10 mouse cellular contexts compared by ENCODE assay signal in the genomic region with DNA sequence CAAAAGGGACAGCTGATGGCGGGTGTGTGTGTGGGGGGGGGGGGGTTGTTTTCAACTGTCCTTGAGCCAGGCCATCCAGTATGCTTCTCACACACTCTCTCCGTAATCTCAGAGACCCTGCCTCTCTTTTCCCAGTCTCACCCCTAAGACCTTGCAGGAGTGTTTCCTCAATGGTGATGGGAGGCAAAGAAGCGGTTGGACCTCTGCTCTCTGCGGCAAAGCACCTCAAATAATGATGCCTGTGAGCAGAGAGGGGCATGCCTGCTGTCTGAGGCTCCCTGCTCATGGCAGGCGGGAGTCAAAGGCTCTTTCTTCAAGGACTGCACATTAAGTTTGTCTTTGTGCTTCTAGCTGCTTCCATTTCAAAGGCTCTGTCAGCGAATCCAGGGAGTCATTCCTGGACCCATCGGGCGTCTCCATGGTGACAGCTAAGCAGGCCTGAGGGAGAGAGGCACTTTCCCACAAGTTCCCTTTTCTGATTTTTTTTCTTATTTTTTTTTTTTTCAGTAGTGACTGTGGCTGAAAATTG. TPM values are rescaled to one million over a fixed set of nuclear protein-coding genes. Genes with fewer than 3 reads are reported as not detected.
A peak's percentile ranks its signal among the peaks of the same experiment; 100 is the strongest.
DNase-seq lines count a peak whose midpoint lies in the region; ATAC-seq and TF ChIP-seq lines count a peak whose summit lies in the region.
"Had no signal": no experiment of that assay in that cellular context is flagged by ENCODE, and none has a peak within 500 bp of the region (broad histone marks: within the 10 kb centered on the region; RNA-seq: fewer than 3 reads in every experiment).

No protein-coding gene starts in this region.

- no peak for TF ChIP-seq CTCF in layer of hippocampus, adult 2 months (conservative IDR thresholded peaks at IDR 0.05)

- ATAC-seq in embryonic facial prominence, embryonic 15.5 days (ENCODE audit: insufficient number of reproducible peaks, low FRiP score, low TSS enrichment, low read depth), result no peak
- peak; percentile 77 for ATAC-seq in midbrain, embryonic 14.5 days (ENCODE audit: low FRiP score, low TSS enrichment)
- ATAC-seq in kidney, embryonic 14.5 days (ENCODE audit: low FRiP score, low TSS enrichment), result no peak

- H3K4me3 ChIP-seq in embryonic facial prominence, embryonic 15.5 days (replicated peaks), result no peak overlapping the region
- no peak overlapping the region for H3K4me3 ChIP-seq in layer of hippocampus, adult 2 months
- H3K4me3 ChIP-seq in midbrain, embryonic 14.5 days (replicated peaks; ENCODE audit: low read depth, low read length), result no peak overlapping the region
- no peak overlapping the region for H3K4me3 ChIP-seq in kidney, embryonic 14.5 days (ENCODE audit: low read length)
- H3K4me3 ChIP-seq: heart, embryonic 15.5 days had no signal

- H3K4me2 ChIP-seq in embryonic facial prominence, embryonic 15.5 days (replicated peaks), result no peak overlapping the region
- peak overlapping the region; percentile 26; the same call in 1 of the 2 replicates for H3K4me2 ChIP-seq in midbrain, embryonic 14.5 days (ENCODE audit: low read length)
- H3K4me2 ChIP-seq in kidney, embryonic 14.5 days (replicated peaks; ENCODE audit: low read depth, low read length), result no peak overlapping the region
- H3K4me2 ChIP-seq: heart, embryonic 15.5 days had no signal

- H3K36me3 ChIP-seq in embryonic facial prominence, embryonic 15.5 days, result no peaks in the 10 kb centered on the region
- H3K36me3 ChIP-seq in midbrain, embryonic 14.5 days (ENCODE audit: control insufficient read depth, insufficient read depth, low read length), result no peaks in the 10 kb centered on the region
- no peaks in the 10 kb centered on the region for H3K36me3 ChIP-seq in kidney, embryonic 14.5 days (ENCODE audit: control insufficient read depth, insufficient read depth, low read length)
- H3K36me3 ChIP-seq: heart, embryonic 15.5 days had no signal

- peaks cover 64% of the 10 kb centered on the region for H3K4me1 ChIP-seq in embryonic facial prominence, embryonic 15.5 days
- peaks cover 49% of the 10 kb centered on the region for H3K4me1 ChIP-seq in midbrain, embryonic 14.5 days (ENCODE audit: control insufficient read depth, insufficient read depth, low read length)
- H3K4me1 ChIP-seq in kidney, embryonic 14.5 days (ENCODE audit: control insufficient read depth, insufficient read depth, low read length), result peaks cover 22% of the 10 kb centered on the region

- H3K27me3 ChIP-seq in embryonic facial prominence, embryonic 15.5 days, result no peaks in the 10 kb centered on the region
- no peaks in the 10 kb centered on the region for H3K27me3 ChIP-seq in midbrain, embryonic 14.5 days (ENCODE audit: control insufficient read depth, insufficient read depth, low read length)
- H3K27me3 ChIP-seq in kidney, embryonic 14.5 days (ENCODE audit: control insufficient read depth, insufficient read depth, low read length), result no peaks in the 10 kb centered on the region
- H3K27me3 ChIP-seq: heart, embryonic 15.5 days had no signal

- peak; percentile 86 for DNase-seq in ZHBTc4 (ENCODE audit: low read depth, low spot score)
- DNase-seq in layer of hippocampus, adult 2 months (ENCODE audit: low spot score in 2 of 2), result peak; percentile 46 to 72
- DNase-seq in midbrain, embryonic 14.5 days, result peak; percentile 89
- DNase-seq in kidney, adult 18-20 months, result no peak
- DNase-seq in cerebellum, adult 9-10 months, result no peak
- DNase-seq in adrenal gland, postnatal 25 days, result no peak

- peak overlapping the region; percentile 58; the same call in 1 of the 2 replicates for H3K27ac ChIP-seq in embryonic facial prominence, embryonic 15.5 days (replicated peaks)
- peak overlapping the region; percentile 73 for H3K27ac ChIP-seq in layer of hippocampus, adult 2 months
- peak overlapping the region; percentile 92 for H3K27ac ChIP-seq in midbrain, embryonic 14.5 days (replicated peaks; ENCODE audit: low read depth, low read length)
- no peak overlapping the region for H3K27ac ChIP-seq in kidney, embryonic 14.5 days (ENCODE audit: low read depth, low read length)
- H3K27ac ChIP-seq: heart, embryonic 15.5 days had no signal

- WGBS in embryonic facial prominence, embryonic 15.5 days, result 39% methylated on average over 8 of the region's 8 CpGs
- 5% methylated on average over 8 of the region's 8 CpGs for WGBS in midbrain, embryonic 14.5 days
- 50% methylated on average over 8 of the region's 8 CpGs for WGBS in kidney, embryonic 14.5 days

- H3K9me3 ChIP-seq in embryonic facial prominence, embryonic 15.5 days (replicated peaks), result no peaks in the 10 kb centered on the region
- H3K9me3 ChIP-seq in midbrain, embryonic 14.5 days (ENCODE audit: control insufficient read depth, low read length), result no peaks in the 10 kb centered on the region
- no peaks in the 10 kb centered on the region; the same call in 1 of the 2 replicates for H3K9me3 ChIP-seq in kidney, embryonic 14.5 days (ENCODE audit: control insufficient read depth, low read length)
- H3K9me3 ChIP-seq: heart, embryonic 15.5 days had no signal

- no peak overlapping the region for H3K9ac ChIP-seq in embryonic facial prominence, embryonic 15.5 days
- H3K9ac ChIP-seq in midbrain, embryonic 14.5 days (replicated peaks; ENCODE audit: low read length), result peak overlapping the region; percentile 30; the same call in 1 of the 2 replicates
- H3K9ac ChIP-seq in kidney, embryonic 14.5 days (ENCODE audit: low read depth, low read length), result no peak overlapping the region
- H3K9ac ChIP-seq: heart, embryonic 15.5 days had no signal

RNA-seq across cellular contexts. Expression of a gene that starts 31.1 kb away (rescaled TPM):
- 1.8 and 2.2 TPM in 2 replicates for polyA plus RNA-seq in embryonic facial prominence, embryonic 15.5 days (2015; fragmentation: Nextera tagmentation; extraction: Ambion mirVana)
- total RNA-seq in layer of hippocampus, adult 2 months (2021), result 1 to 10 TPM; 3.9 to 4.0 TPM
- polyA plus RNA-seq in midbrain, embryonic 14.5 days (2014; fragmentation: Nextera tagmentation; extraction: Ambion mirVana), result 5.9 TPM in 2 replicates
- polyA plus RNA-seq in kidney, embryonic 14.5 days (2014; fragmentation: Nextera tagmentation; extraction: Ambion mirVana), result 0.18 TPM in 1 of 2 replicates, not detected in the other
- total RNA-seq in adrenal gland, postnatal 25 days (2021), result 1.5 and 1.9 TPM in 2 replicates

RNA-seq across cellular contexts. Expression of a gene that starts 59.0 kb away (rescaled TPM):
- polyA plus RNA-seq in embryonic facial prominence, embryonic 15.5 days (2015; fragmentation: Nextera tagmentation; extraction: Ambion mirVana), result 1.4 and 1.7 TPM in 2 replicates
- under 1 TPM; 0.49 to 0.69 TPM for total RNA-seq in layer of hippocampus, adult 2 months (2021)
- 0.81 and 1.00 TPM in 2 replicates for polyA plus RNA-seq in midbrain, embryonic 14.5 days (2014; fragmentation: Nextera tagmentation; extraction: Ambion mirVana)
- polyA plus RNA-seq in kidney, embryonic 14.5 days (2014; fragmentation: Nextera tagmentation; extraction: Ambion mirVana), result 0.19 and 0.26 TPM in 2 replicates
- not detected in 2 replicates for total RNA-seq in adrenal gland, postnatal 25 days (2021)
- total RNA-seq: adrenal gland, postnatal 36 days had no signal

Comparison
In these comparisons a context has a peak if more than half of its experiments do, and no peak if none do; other contexts are left out.
1. DNase-seq: peak in ZHBTc4 (single experiment), layer of hippocampus, adult 2 months (2 of 2) and midbrain, embryonic 14.5 days (single experiment); none in kidney, adult 18-20 months (single experiment), cerebellum, adult 9-10 months (single experiment) and adrenal gland, postnatal 25 days (single experiment).